Mouse (Mus musculus) macrophage (primary cell): ENCODE data around the gene Kcnq4. TPM values are rescaled to one million over a fixed set of nuclear protein-coding genes. Genes with fewer than 3 reads are reported as not detected.
A peak's percentile ranks its signal among the peaks of the same experiment; 100 is the strongest.

Experiments used
- H3K27ac ChIP-seq: fragments of 350-480 bp; formaldehyde crosslinking; 2 replicates; pipeline ENCODE4 v1.9.0; 2021
- H3K36me3 ChIP-seq: fragments of 350-480 bp; formaldehyde crosslinking; 2 replicates; pipeline ENCODE4 v1.9.0; 2021; ENCODE audit errors: inconsistent target
- H3K4me3 ChIP-seq: fragments of 350-480 bp; formaldehyde crosslinking; 2 replicates; pipeline ENCODE4 v1.9.0; 2021; ENCODE audit errors: inconsistent target
- H3K79me2 ChIP-seq: fragments of 350-480 bp; formaldehyde crosslinking; 2 replicates; pipeline ENCODE4 v1.9.0; 2021; ENCODE audit errors: inconsistent target
- WGBS: methylation state at CpG from one replicate; pipeline ENCODE4 v1.1.7; 2026; ENCODE audit warnings: inconsistent platforms; ENCODE audit not compliant: missing documents; 5-methylcytosine and 5-hydroxymethylcytosine counted together
- polyA plus RNA-seq: library from polyadenylated mRNA; stranded (reverse); fragments of 250-400 nt; gene quantifications from 3 replicates; pipeline ENCODE4 v1.2.4, GENCODE M21; 2018; ENCODE audit warnings: inconsistent platforms

Gene Kcnq4
- polyA plus RNA-seq, 1 experiment from 2014 or later: not detected

GRCm38 (mm10) chr4:120732737-120733136 lies 15.7 kb downstream of the Kcnq4 start:
- H3K4me3 ChIP-seq: no peak overlapping the region
- H3K79me2 ChIP-seq: no peaks in the 10 kb centered on the region
- no peak overlapping the region for H3K27ac ChIP-seq
- 83% methylated on average over 6 of the region's 6 CpGs for WGBS
- no peaks in the 10 kb centered on the region for H3K36me3 ChIP-seq

GRCm38 (mm10) chr4:120731030-120731644 lies 17.3 kb downstream of the Kcnq4 start:
- under 1% methylated on average over 40 of the region's 40 CpGs for WGBS

GRCm38 (mm10) chr4:120730574-120730973 lies 17.8 kb downstream of the Kcnq4 start:
- Histone ChIP-seq H3K4me3 (no peak overlapping the region), H3K79me2 (no peaks in the 10 kb centered on the region)
- 31% methylated on average over 6 of the region's 6 CpGs for WGBS

More at GRCm38 (mm10) chr4:120731030-120731644, 17.3 kb downstream of the Kcnq4 start:
- peak overlapping the region; percentile 25 for H3K4me3 ChIP-seq
- no peaks in the 10 kb centered on the region for H3K79me2 ChIP-seq
- H3K27ac ChIP-seq: no peak overlapping the region
- H3K36me3 ChIP-seq: no peaks in the 10 kb centered on the region

GRCm38 (mm10) chr4:120730146-120730545 lies 18.3 kb downstream of the Kcnq4 start:
- no peaks in the 10 kb centered on the region for H3K79me2 ChIP-seq
- WGBS: 44% methylated on average over 6 of the region's 6 CpGs
- no peak overlapping the region for H3K27ac ChIP-seq
- no peaks in the 10 kb centered on the region for H3K36me3 ChIP-seq
- H3K4me3 ChIP-seq: no peak overlapping the region

More at GRCm38 (mm10) chr4:120730574-120730973, 17.8 kb downstream of the Kcnq4 start:
- no peak overlapping the region for H3K27ac ChIP-seq
- H3K36me3 ChIP-seq: no peaks in the 10 kb centered on the region

GRCm38 (mm10) chr4:120729441-120729840 lies 19.0 kb downstream of the Kcnq4 start:
- Histone ChIP-seq H3K27ac (no peak overlapping the region), H3K4me3 (no peak overlapping the region), H3K79me2 (no peaks in the 10 kb centered on the region), H3K36me3 (no peaks in the 10 kb centered on the region)
- 74% methylated on average over 6 of the region's 6 CpGs for WGBS

GRCm38 (mm10) chr4:120727842-120728241 lies 20.6 kb downstream of the Kcnq4 start:
- Histone ChIP-seq H3K79me2 (no peaks in the 10 kb centered on the region), H3K36me3 (no peaks in the 10 kb centered on the region), H3K4me3 (no peak overlapping the region), H3K27ac (no peak overlapping the region)
- WGBS: 82% methylated on average over 11 of the region's 11 CpGs

- Histone ChIP-seq H3K36me3 (no peaks in the 10 kb centered on the region), H3K4me3 (no peak overlapping the region), H3K27ac (no peak overlapping the region), H3K79me2 (no peaks in the 10 kb centered on the region)
- WGBS: 76% methylated on average over 4 of the region's 4 CpGs
Measured at GRCm38 (mm10) chr4:120726174-120726573, 22.2 kb downstream of the Kcnq4 start.

- Histone ChIP-seq H3K36me3 (no peaks in the 10 kb centered on the region), H3K79me2 (no peaks in the 10 kb centered on the region), H3K27ac (no peak overlapping the region), H3K4me3 (no peak overlapping the region)
- 86% methylated on average over 5 of the region's 5 CpGs for WGBS
Measured at GRCm38 (mm10) chr4:120725516-120726090, 22.8 kb downstream of the Kcnq4 start.

- Histone ChIP-seq H3K36me3 (no peaks in the 10 kb centered on the region), H3K27ac (no peak overlapping the region), H3K79me2 (no peaks in the 10 kb centered on the region), H3K4me3 (no peak overlapping the region)
- WGBS: 80% methylated on average over 2 of the region's 2 CpGs
Measured at GRCm38 (mm10) chr4:120721574-120721973, 26.8 kb downstream of the Kcnq4 start.

GRCm38 (mm10) chr4:120719152-120719551 lies 29.3 kb downstream of the Kcnq4 start:
- WGBS: 27% methylated on average over 5 of the region's 5 CpGs
- Histone ChIP-seq H3K36me3 (no peaks in the 10 kb centered on the region), H3K27ac (no peak overlapping the region), H3K79me2 (no peaks in the 10 kb centered on the region), H3K4me3 (no peak overlapping the region)

- H3K36me3 ChIP-seq: no peaks in the 10 kb centered on the region
- no peak overlapping the region for H3K4me3 ChIP-seq
- WGBS: 95% methylated on average over 8 of the region's 8 CpGs
- no peaks in the 10 kb centered on the region for H3K79me2 ChIP-seq
- H3K27ac ChIP-seq: no peak overlapping the region
Measured at GRCm38 (mm10) chr4:120717591-120717990, 30.8 kb downstream of the Kcnq4 start.

GRCm38 (mm10) chr4:120716765-120717164 lies 31.6 kb downstream of the Kcnq4 start:
- Histone ChIP-seq H3K36me3 (no peaks in the 10 kb centered on the region), H3K4me3 (no peak overlapping the region), H3K27ac (no peak overlapping the region), H3K79me2 (no peaks in the 10 kb centered on the region)
- WGBS: 19% methylated on average over 12 of the region's 12 CpGs

- 4% methylated on average over 11 of the region's 12 CpGs for WGBS
- Histone ChIP-seq H3K79me2 (no peaks in the 10 kb centered on the region), H3K4me3 (no peak overlapping the region), H3K36me3 (no peaks in the 10 kb centered on the region), H3K27ac (no peak overlapping the region)
Measured at GRCm38 (mm10) chr4:120716141-120716571, 32.3 kb downstream of the Kcnq4 start.

GRCm38 (mm10) chr4:120713856-120714497 lies 34.4 kb downstream of the Kcnq4 start:
- H3K79me2 ChIP-seq: no peaks in the 10 kb centered on the region
- H3K4me3 ChIP-seq: no peak overlapping the region
- no peak overlapping the region for H3K27ac ChIP-seq
- H3K36me3 ChIP-seq: no peaks in the 10 kb centered on the region
- WGBS: 51% methylated on average over 6 of the region's 6 CpGs

- Histone ChIP-seq H3K27ac (no peak overlapping the region), H3K36me3 (no peaks in the 10 kb centered on the region), H3K79me2 (no peaks in the 10 kb centered on the region), H3K4me3 (no peak overlapping the region)
- WGBS: 83% methylated on average over 6 of the region's 6 CpGs
Measured at GRCm38 (mm10) chr4:120713021-120713420, 35.4 kb downstream of the Kcnq4 start.
